Comparison of ENCODE assay signal across 8 mouse cellular contexts in genomic region chr6:85295384-85296167, GRCm38 (mm10). TPM values are rescaled to one million over a fixed set of nuclear protein-coding genes. Genes with fewer than 3 reads are reported as not detected.
DNase-seq lines count a peak whose midpoint lies in the region; ATAC-seq and TF ChIP-seq lines count a peak whose summit lies in the region.

No protein-coding gene starts in this region.

- no peak overlapping the region for H3K9ac ChIP-seq in forebrain, embryonic 11.5 days (ENCODE audit: low read length)
- no peak overlapping the region for H3K9ac ChIP-seq in hindbrain, embryonic 11.5 days (ENCODE audit: low read depth, low read length)
- no peak overlapping the region for H3K9ac ChIP-seq in lung, embryonic 14.5 days

- no peak for TF ChIP-seq CTCF in lung, embryonic 14.5 days (IDR thresholded peaks at IDR 0.05; ENCODE audit: low read depth)

- H3K4me2 ChIP-seq in forebrain, embryonic 11.5 days (ENCODE audit: low read depth, low read length, severe bottlenecking) = no peak overlapping the region
- no peak overlapping the region for H3K4me2 ChIP-seq in hindbrain, embryonic 11.5 days (replicated peaks; ENCODE audit: low read depth, low read length)
- no peak overlapping the region for H3K4me2 ChIP-seq in lung, embryonic 14.5 days

- no peak overlapping the region for H3K4me3 ChIP-seq in forebrain, embryonic 11.5 days (ENCODE audit: low read depth, low read length)
- no peak overlapping the region for H3K4me3 ChIP-seq in hindbrain, embryonic 11.5 days (ENCODE audit: low read depth, low read length)
- H3K4me3 ChIP-seq in lung, embryonic 14.5 days (ENCODE audit: low read depth, low read length) = no peak overlapping the region

- H3K27me3 ChIP-seq in forebrain, embryonic 11.5 days (ENCODE audit: control insufficient read depth, insufficient read depth, low read length) = no peaks in the 10 kb centered on the region
- H3K27me3 ChIP-seq in hindbrain, embryonic 11.5 days (ENCODE audit: control insufficient read depth, insufficient read depth, low read length) = no peaks in the 10 kb centered on the region
- no peaks in the 10 kb centered on the region for H3K27me3 ChIP-seq in lung, embryonic 14.5 days (ENCODE audit: insufficient read depth, low read length)

- peak; percentile 6 for DNase-seq in embryo, embryonic 10.5 days (ENCODE audit: low spot score)
- no peak for DNase-seq in embryo, embryonic 10 days (ENCODE audit: low spot score)
- peak; percentile 13 for DNase-seq in thymus, postnatal 4 days
- DNase-seq in thymus, postnatal 10 days (ENCODE audit: low spot score in 2 of 2) = no peak
- DNase-seq in forebrain, embryonic 11.5 days (ENCODE audit: low spot score) = peak; percentile 55
- peak; percentile 4 for DNase-seq in hindbrain, embryonic 11.5 days (ENCODE audit: low spot score)
- peak; percentile 54 for DNase-seq in lung, embryonic 14.5 days
- DNase-seq in spleen, postnatal 4 days (ENCODE audit: low spot score in 2 of 2) = peak; percentile 83 to 89

- no peak overlapping the region; the same call in 1 of the 2 replicates for H3K27ac ChIP-seq in forebrain, embryonic 11.5 days (ENCODE audit: low read depth, low read length)
- no peak overlapping the region for H3K27ac ChIP-seq in hindbrain, embryonic 11.5 days (ENCODE audit: low read depth, low read length)
- no peak overlapping the region for H3K27ac ChIP-seq in lung, embryonic 14.5 days (ENCODE audit: low read depth)

- H3K36me3 ChIP-seq in forebrain, embryonic 11.5 days (ENCODE audit: control insufficient read depth, insufficient read depth, low read length) = no peaks in the 10 kb centered on the region
- no peaks in the 10 kb centered on the region for H3K36me3 ChIP-seq in hindbrain, embryonic 11.5 days (ENCODE audit: control insufficient read depth, insufficient read depth, low read length)
- H3K36me3 ChIP-seq in lung, embryonic 14.5 days (ENCODE audit: insufficient read depth) = no peaks in the 10 kb centered on the region

- peaks cover 12% of the 10 kb centered on the region for H3K4me1 ChIP-seq in forebrain, embryonic 11.5 days (replicated peaks; ENCODE audit: control insufficient read depth, insufficient read depth, low read length)
- no peaks in the 10 kb centered on the region for H3K4me1 ChIP-seq in hindbrain, embryonic 11.5 days (replicated peaks; ENCODE audit: control insufficient read depth, insufficient read depth, low read length)
- no peaks in the 10 kb centered on the region for H3K4me1 ChIP-seq in lung, embryonic 14.5 days (ENCODE audit: insufficient read depth)

- WGBS in forebrain, embryonic 11.5 days = 67% methylated on average over 7 of the region's 7 CpGs
- WGBS in hindbrain, embryonic 11.5 days = 70% methylated on average over 7 of the region's 7 CpGs
- 66% methylated on average over 7 of the region's 7 CpGs for WGBS in lung, embryonic 14.5 days

- H3K9me3 ChIP-seq in forebrain, embryonic 11.5 days (ENCODE audit: control insufficient read depth, low read length) = no peaks in the 10 kb centered on the region; the same call in 1 of the 2 replicates
- H3K9me3 ChIP-seq in hindbrain, embryonic 11.5 days (ENCODE audit: control insufficient read depth, low read length) = no peaks in the 10 kb centered on the region
- H3K9me3 ChIP-seq in lung, embryonic 14.5 days (ENCODE audit: low read depth, low read length) = no peaks in the 10 kb centered on the region

- no peak for ATAC-seq in forebrain, embryonic 11.5 days (replicated peaks; ENCODE audit: low FRiP score)
- no peak for ATAC-seq in hindbrain, embryonic 11.5 days (ENCODE audit: low FRiP score)
- no peak for ATAC-seq in lung, embryonic 14.5 days (ENCODE audit: insufficient read depth)

RNA-seq across cellular contexts. Expression of gene Sfxn5, which starts 37.6 kb away (rescaled TPM):
- 12.5 and 13.8 TPM in 2 replicates for polyA plus RNA-seq in forebrain, embryonic 11.5 days (2014; fragmentation: Nextera tagmentation; extraction: Ambion mirVana)
- 5.1 and 6.2 TPM in 2 replicates for polyA plus RNA-seq in hindbrain, embryonic 11.5 days (2014; fragmentation: Nextera tagmentation; extraction: Ambion mirVana)
- polyA plus RNA-seq in lung, embryonic 14.5 days (2014; fragmentation: Nextera tagmentation; extraction: Ambion mirVana) = 5.9 and 8.3 TPM in 2 replicates

Comparison
In these comparisons a context has a peak if more than half of its experiments do, and no peak if none do; other contexts are left out.
1. DNase-seq: peak in embryo, embryonic 10.5 days (single experiment), thymus, postnatal 4 days (single experiment), forebrain, embryonic 11.5 days (single experiment), hindbrain, embryonic 11.5 days (single experiment), lung, embryonic 14.5 days (single experiment) and spleen, postnatal 4 days (2 of 2); none in embryo, embryonic 10 days (single experiment) and thymus, postnatal 10 days (0 of 2).